Mouse (Mus musculus): ENCODE data around the gene Kif5a.

- TF ChIP-seq CTCF (IDR thresholded peaks at IDR 0.05; ENCODE audit: low read depth, low read length) (no peak), GATA1 (IDR thresholded peaks at IDR 0.05; ENCODE audit: borderline replicate concordance, low read length) (no peak), TAL1 (conservative IDR thresholded peaks at IDR 0.05; ENCODE audit: low read depth, low read length) (no peak)
Observed at GRCm38 (mm10) chr10:127290307-127290929, 27.3 kb upstream of the Kif5a start.
